Mouse (Mus musculus) midbrain, embryonic 11.5 days (tissue): ENCODE measurements at regions not wholly inside any gene's neighbourhood (a gene's known extent, or its start where the extent isn't known, plus 50 kb on each side); places are given as distances from the start of the nearest gene placed in this dataset.
A peak's percentile ranks its signal among the peaks of the same experiment; 100 is the strongest.

Source experiments
- ATAC-seq: fragments of 200-750 bp; cut with Nextera tagmentation; 2 replicates; pipeline ENCODE4 v1.8.0; 2017; ENCODE audit warnings: moderate TSS enrichment, moderate library complexity; ENCODE audit not compliant: low FRiP score
- DNase-seq: peaks from one replicate; pipeline ENCODE4 v3.0.0; 2015; ENCODE audit warnings: low spot score; ENCODE audit errors: missing footprints
- H3K27ac ChIP-seq: fragments of 300-500 bp; sonication (generic); 2 replicates; pipeline ENCODE4 v1.5.1; 2014; ENCODE audit warnings: low read depth, low read length
- H3K27me3 ChIP-seq: fragments of 300-500 bp; sonication (generic); 2 replicates; pipeline ENCODE4 v1.6.1; 2014; ENCODE audit warnings: mild to moderate bottlenecking, low read length, moderate library complexity, mixed read lengths; ENCODE audit not compliant: control insufficient read depth, insufficient read depth
- H3K36me3 ChIP-seq: fragments of 300-500 bp; sonication (generic); 2 replicates; pipeline ENCODE4 v1.6.1; 2014; ENCODE audit warnings: mild to moderate bottlenecking, low read length, moderate library complexity, mixed read lengths; ENCODE audit not compliant: control insufficient read depth, insufficient read depth
- H3K4me1 ChIP-seq: fragments of 300-500 bp; sonication (generic); 2 replicates; pipeline ENCODE4 v1.6.1; 2014; ENCODE audit warnings: low read length; ENCODE audit not compliant: control insufficient read depth, insufficient read depth
- H3K4me2 ChIP-seq: fragments of 300-500 bp; sonication (generic); 2 replicates; pipeline ENCODE4 v1.6.1; 2014; ENCODE audit warnings: mild to moderate bottlenecking, moderate library complexity
- H3K4me3 ChIP-seq: fragments of 300-500 bp; sonication (generic); 2 replicates; pipeline ENCODE4 v1.5.1; 2014; ENCODE audit warnings: low read depth, low read length
- H3K9ac ChIP-seq: fragments of 300-500 bp; sonication (generic); 2 replicates; pipeline ENCODE4 v1.6.1; 2014; ENCODE audit warnings: low read length
- H3K9me3 ChIP-seq: fragments of 300-500 bp; sonication (generic); 2 replicates; pipeline ENCODE4 v1.6.1; 2016; ENCODE audit warnings: low read length; ENCODE audit not compliant: control insufficient read depth
- WGBS: fragments of 180-500 bp; shearing (Covaris S2); extraction: QIAGEN DNeasy Blood & Tissue Kit; methylation state at CpG from one replicate; pipeline ENCODE4 v1.1.7; 2014; 5-methylcytosine and 5-hydroxymethylcytosine counted together

DNA sequence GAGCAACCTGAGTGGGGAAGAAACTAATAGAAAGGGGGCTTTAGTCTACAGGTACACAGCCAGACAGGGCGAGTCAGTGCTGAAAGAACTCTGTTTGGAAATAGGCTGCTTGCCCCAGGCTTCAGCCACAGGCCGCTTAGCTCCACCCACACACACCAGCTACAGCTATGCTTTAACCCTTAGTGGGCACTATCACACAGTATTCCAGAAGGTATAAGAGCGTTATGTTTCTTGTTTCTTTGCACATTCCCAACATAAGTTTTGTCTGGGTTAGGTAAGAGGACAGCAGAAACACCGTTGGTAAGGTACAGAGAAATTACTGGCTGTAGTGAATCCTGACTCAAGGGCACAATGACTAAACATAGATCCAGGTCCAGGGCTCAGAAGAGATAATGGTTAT lies 165.8 kb downstream of the Spry2 start:
- DNase-seq (peak; percentile 91), ATAC-seq (peak; percentile 66; the same call in 1 of the 2 replicates)
- H3K27ac ChIP-seq = no peak overlapping the region
- H3K9ac ChIP-seq = no peak overlapping the region
- peaks cover 15% of the 10 kb centered on the region for H3K4me1 ChIP-seq
- 11% methylated on average over 4 of the region's 4 CpGs for WGBS
- no peaks in the 10 kb centered on the region for H3K36me3 ChIP-seq
- peak overlapping the region; percentile 18; the same call in 1 of the 2 replicates for H3K4me2 ChIP-seq
- no peak overlapping the region for H3K4me3 ChIP-seq
- no peaks in the 10 kb centered on the region for H3K9me3 ChIP-seq
- H3K27me3 ChIP-seq = no peaks in the 10 kb centered on the region; the same call in 1 of the 2 replicates

GRCm38 (mm10) chr14:105728841-105729240 lies 167.8 kb downstream of the Spry2 start:
- no peak overlapping the region for H3K4me3 ChIP-seq
- no peaks in the 10 kb centered on the region; the same call in 1 of the 2 replicates for H3K27me3 ChIP-seq
- ATAC-seq = no peak
- WGBS = 90% methylated on average over 5 of the region's 5 CpGs
- peaks cover 18% of the 10 kb centered on the region for H3K4me1 ChIP-seq
- peak; percentile 79 for DNase-seq
- H3K27ac ChIP-seq = no peak overlapping the region
- H3K9ac ChIP-seq = no peak overlapping the region
- no peaks in the 10 kb centered on the region for H3K9me3 ChIP-seq
- no peaks in the 10 kb centered on the region for H3K36me3 ChIP-seq
- no peak overlapping the region for H3K4me2 ChIP-seq

DNA sequence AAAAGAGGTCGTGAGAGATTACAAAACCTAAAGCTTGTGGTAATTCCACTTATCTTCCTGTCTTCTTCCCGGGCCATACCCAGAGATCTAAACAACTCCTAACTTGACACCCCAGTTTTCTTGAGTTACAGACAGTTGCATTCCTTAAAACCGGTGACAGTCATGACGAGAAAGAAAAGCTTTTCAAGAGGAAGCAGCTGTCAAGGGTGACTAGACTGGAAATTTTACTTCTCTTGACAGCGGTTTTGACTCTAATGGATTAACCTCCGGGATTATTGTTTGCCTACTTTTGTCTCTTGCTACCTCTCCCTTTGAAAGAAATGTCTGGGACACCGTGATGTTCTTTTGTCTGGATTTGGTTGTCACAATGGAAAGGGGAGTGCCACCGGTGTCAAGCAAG lies 170.9 kb downstream of the Spry2 start:
- Histone ChIP-seq H3K27me3 (no peaks in the 10 kb centered on the region; the same call in 1 of the 2 replicates), H3K9ac (no peak overlapping the region), H3K4me2 (no peak overlapping the region), H3K4me1 (peaks cover 5% of the 10 kb centered on the region; the same call in 1 of the 2 replicates), H3K27ac (no peak overlapping the region), H3K9me3 (no peaks in the 10 kb centered on the region), H3K36me3 (no peaks in the 10 kb centered on the region), H3K4me3 (no peak overlapping the region)
- WGBS = 24% methylated on average over 8 of the region's 8 CpGs
- DNase-seq (peak; percentile 85), ATAC-seq (no peak)

- H3K27ac ChIP-seq = no peak overlapping the region
- H3K9me3 ChIP-seq = no peaks in the 10 kb centered on the region
- H3K36me3 ChIP-seq = no peaks in the 10 kb centered on the region
- H3K9ac ChIP-seq = no peak overlapping the region
- 86% methylated on average over 2 of the region's 2 CpGs for whole genome bisulfite sequencing
- H3K4me2 ChIP-seq = no peak overlapping the region
- no peak overlapping the region for H3K4me3 ChIP-seq
- ATAC-seq (no peak), DNase-seq (peak; percentile 70)
- H3K4me1 ChIP-seq = peaks cover 3% of the 10 kb centered on the region; the same call in 1 of the 2 replicates
- no peaks in the 10 kb centered on the region; the same call in 1 of the 2 replicates for H3K27me3 ChIP-seq
Observed at GRCm38 (mm10) chr14:105722923-105723322, 173.7 kb downstream of the Spry2 start.

- WGBS = 88% methylated on average over 3 of the region's 3 CpGs
- no peak overlapping the region for H3K4me3 ChIP-seq
- no peak overlapping the region for H3K4me2 ChIP-seq
- no peak overlapping the region for H3K9ac ChIP-seq
- no peak overlapping the region for H3K27ac ChIP-seq
- no peaks in the 10 kb centered on the region for H3K27me3 ChIP-seq
- H3K9me3 ChIP-seq = no peaks in the 10 kb centered on the region; the same call in 1 of the 2 replicates
- DNase-seq (peak; percentile 61), ATAC-seq (no peak)
- H3K4me1 ChIP-seq = peaks cover 3% of the 10 kb centered on the region; the same call in 1 of the 2 replicates
- H3K36me3 ChIP-seq = no peaks in the 10 kb centered on the region
Observed at GRCm38 (mm10) chr14:105721576-105721975, 175.0 kb downstream of the Spry2 start.

DNA sequence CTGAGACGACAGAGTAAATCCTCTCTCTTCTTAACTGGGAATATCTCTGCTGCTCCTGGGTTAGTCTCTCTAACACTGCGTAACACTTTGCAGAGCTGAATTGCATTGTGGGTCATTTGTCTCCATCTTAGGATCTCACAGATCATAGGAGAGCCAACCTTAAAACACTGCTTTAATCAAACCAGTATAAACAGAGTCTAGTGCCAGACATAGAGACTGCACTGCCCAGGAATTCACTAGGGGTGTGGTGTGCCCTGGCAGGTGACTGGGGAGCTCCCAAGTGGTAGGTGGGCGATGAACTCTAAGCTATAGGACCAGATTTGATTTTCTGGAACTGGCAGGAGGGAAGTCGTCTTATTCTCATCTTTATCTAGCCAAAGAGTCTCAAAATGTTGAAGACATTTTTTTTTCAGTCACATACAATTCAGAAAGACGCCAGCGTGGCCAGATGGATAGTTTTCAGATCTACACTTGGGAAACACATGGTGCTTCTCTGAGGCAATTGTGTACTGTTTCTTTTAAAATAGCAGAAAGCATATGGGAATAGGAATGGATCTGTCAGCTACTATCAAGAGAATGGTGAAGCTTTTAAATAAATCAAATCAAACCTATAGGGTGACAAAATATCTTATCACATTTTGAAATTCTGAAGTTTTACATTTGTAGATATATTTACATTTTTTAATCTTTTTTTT lies 175.7 kb downstream of the Spry2 start:
- 89% methylated on average over 6 of the region's 6 CpGs for WGBS
- no peaks in the 10 kb centered on the region for H3K36me3 ChIP-seq
- no peaks in the 10 kb centered on the region for H3K27me3 ChIP-seq
- H3K4me1 ChIP-seq = peaks cover 3% of the 10 kb centered on the region; the same call in 1 of the 2 replicates
- DNase-seq = peak; percentile 60
- H3K9ac ChIP-seq = no peak overlapping the region
- H3K4me3 ChIP-seq = no peak overlapping the region
- H3K27ac ChIP-seq = no peak overlapping the region
- no peak for ATAC-seq
- no peak overlapping the region for H3K4me2 ChIP-seq
- no peaks in the 10 kb centered on the region; the same call in 1 of the 2 replicates for H3K9me3 ChIP-seq

GRCm38 (mm10) chr14:105718676-105719441 lies 177.8 kb downstream of the Spry2 start:
- DNase-seq (peak; percentile 66), ATAC-seq (no peak)
- H3K27me3 ChIP-seq = no peaks in the 10 kb centered on the region
- no peaks in the 10 kb centered on the region for H3K4me1 ChIP-seq
- H3K9me3 ChIP-seq = no peaks in the 10 kb centered on the region; the same call in 1 of the 2 replicates
- no peak overlapping the region for H3K4me3 ChIP-seq
- H3K4me2 ChIP-seq = no peak overlapping the region
- no peak overlapping the region for H3K9ac ChIP-seq
- no peak overlapping the region for H3K27ac ChIP-seq
- 84% methylated on average over 6 of the region's 6 CpGs for WGBS
- no peaks in the 10 kb centered on the region for H3K36me3 ChIP-seq

GRCm38 (mm10) chr14:105717821-105718220 lies 178.8 kb downstream of the Spry2 start:
- no peaks in the 10 kb centered on the region for H3K36me3 ChIP-seq
- H3K27me3 ChIP-seq = no peaks in the 10 kb centered on the region
- H3K9me3 ChIP-seq = no peaks in the 10 kb centered on the region; the same call in 1 of the 2 replicates
- peak; percentile 12 for DNase-seq
- WGBS = 71% methylated on average over 2 of the region's 2 CpGs
- no peak overlapping the region for H3K9ac ChIP-seq
- H3K4me1 ChIP-seq = no peaks in the 10 kb centered on the region
- no peak overlapping the region for H3K4me2 ChIP-seq
- H3K27ac ChIP-seq = no peak overlapping the region
- no peak overlapping the region for H3K4me3 ChIP-seq
- no peak for ATAC-seq

- Histone ChIP-seq H3K36me3 (no peaks in the 10 kb centered on the region), H3K9ac (no peak overlapping the region), H3K4me1 (no peaks in the 10 kb centered on the region), H3K27me3 (no peaks in the 10 kb centered on the region), H3K4me3 (no peak overlapping the region), H3K4me2 (no peak overlapping the region), H3K9me3 (no peaks in the 10 kb centered on the region), H3K27ac (no peak overlapping the region)
- 85% methylated on average over 2 of the region's 2 CpGs for WGBS
- ATAC-seq (no peak), DNase-seq (no peak)
Observed at GRCm38 (mm10) chr14:105708691-105709090, 187.9 kb downstream of the Spry2 start.
